Mouse (Mus musculus) liver, adult 2 months (tissue): Measurements from ENCODE around the gene Plcb1.

Experiments
- CTCF ChIP-seq: fragments of 200-500 bp; IDR thresholded peaks from 2 replicates; pipeline ENCODE4 v1.5.1; 2011; ENCODE audit warnings: low read depth, low read length, control low read depth
- POLR2A ChIP-seq: fragments of 200-500 bp; IDR thresholded peaks from 2 replicates; pipeline ENCODE4 v1.6.1; 2011; ENCODE audit warnings: low read length, control low read depth; ENCODE audit not compliant: insufficient read depth; ENCODE audit errors: extremely low read depth

GRCm38 (mm10) chr2:134915035-134915434, 129.2 kb downstream of the Plcb1 start:
- TF ChIP-seq CTCF (no peak), POLR2A (no peak)
